Mouse (Mus musculus) ES-Bruce4 (cell line): ENCODE measurements around the gene Clec16a. TPM values are rescaled to one million over a fixed set of nuclear protein-coding genes. Genes with fewer than 3 reads are reported as not detected.

ENCODE experiments used
- H3K27ac ChIP-seq: 2 replicates; pipeline ENCODE4 v1.5.1; 2012; ENCODE audit warnings: low read length, inconsistent platforms; ENCODE audit not compliant: insufficient read depth
- H3K27me3 ChIP-seq: 2 replicates; pipeline ENCODE4 v1.6.1; 2012; ENCODE audit warnings: mild to moderate bottlenecking, low read length, inconsistent platforms; ENCODE audit not compliant: control insufficient read depth, poor library complexity, insufficient read depth, severe bottlenecking
- H3K36me3 ChIP-seq: 2 replicates; pipeline ENCODE4 v1.6.1; 2012; ENCODE audit warnings: inconsistent platforms, mild to moderate bottlenecking, low read length, moderate library complexity; ENCODE audit not compliant: control insufficient read depth, poor library complexity, insufficient read depth, severe bottlenecking
- H3K4me1 ChIP-seq: one replicate; pipeline ENCODE4 v1.8.1; 2011; ENCODE audit warnings: low read length; ENCODE audit not compliant: control insufficient read depth, insufficient read depth
- H3K4me3 ChIP-seq: 2 replicates; pipeline ENCODE4 v1.5.1; 2011; ENCODE audit warnings: low read depth, mild to moderate bottlenecking, low read length
- H3K9ac ChIP-seq: 2 replicates; pipeline ENCODE4 v1.6.1; 2012; ENCODE audit warnings: low read depth, mild to moderate bottlenecking, inconsistent platforms; ENCODE audit not compliant: poor library complexity, severe bottlenecking
- H3K9me3 ChIP-seq: replicated peaks from 2 replicates; pipeline ENCODE4 v1.6.1; 2012; ENCODE audit warnings: mild to moderate bottlenecking, low read length, inconsistent platforms; ENCODE audit not compliant: control insufficient read depth, poor library complexity, insufficient read depth, severe bottlenecking
- CTCF ChIP-seq: IDR thresholded peaks from one replicate; pipeline ENCODE4 v1.8.1; 2011; ENCODE audit warnings: low read depth, low read length
- EP300 ChIP-seq: IDR thresholded peaks from 2 replicates; pipeline ENCODE4 v1.6.1; 2011; ENCODE audit warnings: low read depth, low read length; ENCODE audit not compliant: insufficient read depth
- POLR2A ChIP-seq: IDR thresholded peaks from one replicate; pipeline ENCODE4 v1.8.1; 2011; ENCODE audit warnings: low read length; ENCODE audit not compliant: insufficient read depth
- polyA plus RNA-seq: library from polyadenylated mRNA; stranded (reverse); fragments of >200 nt; gene quantifications from 2 replicates; pipeline ENCODE4 v1.2.4, GENCODE M21; 2011; ENCODE audit warnings: low read depth; ENCODE audit not compliant: missing spikeins, insufficient read depth, insufficient read length

Gene Clec16a
- polyA plus RNA-seq, 1 experiment: 9.5 TPM

GRCm38 (mm10) chr16:10569809-10570395, 24.8 kb downstream of the Clec16a start:
- Histone ChIP-seq H3K27me3 (no peaks in the 10 kb centered on the region), H3K27ac (no peak overlapping the region), H3K9ac (no peak overlapping the region), H3K9me3 (no peaks in the 10 kb centered on the region), H3K4me1 (no peaks in the 10 kb centered on the region), H3K36me3 (no peaks in the 10 kb centered on the region), H3K4me3 (no peak overlapping the region)
- TF ChIP-seq POLR2A (no peak), CTCF (no peak), EP300 (no peak)

- H3K27ac ChIP-seq: no peak overlapping the region
- no peaks in the 10 kb centered on the region for H3K36me3 ChIP-seq
- H3K9me3 ChIP-seq: no peaks in the 10 kb centered on the region
- TF ChIP-seq CTCF (no peak), POLR2A (no peak), EP300 (no peak)
- H3K4me1 ChIP-seq: no peaks in the 10 kb centered on the region
- H3K27me3 ChIP-seq: no peaks in the 10 kb centered on the region
- H3K4me3 ChIP-seq: no peak overlapping the region
- H3K9ac ChIP-seq: no peak overlapping the region
These were observed 25.6 kb downstream of the Clec16a start for GRCm38 (mm10) chr16:10570708-10571107.

- TF ChIP-seq CTCF: peak; percentile 31
- TF ChIP-seq POLR2A: no peak
- TF ChIP-seq EP300: no peak
- H3K27me3 ChIP-seq: no peaks in the 10 kb centered on the region
These were observed 26.7 kb downstream of the Clec16a start for GRCm38 (mm10) chr16:10571820-10572219.

GRCm38 (mm10) chr16:10574936-10575335, 29.8 kb downstream of the Clec16a start:
- TF ChIP-seq EP300 (no peak), CTCF (no peak), POLR2A (no peak)
- Histone ChIP-seq H3K4me3 (no peak overlapping the region), H3K9ac (no peak overlapping the region), H3K9me3 (no peaks in the 10 kb centered on the region), H3K4me1 (no peaks in the 10 kb centered on the region), H3K27ac (no peak overlapping the region), H3K36me3 (no peaks in the 10 kb centered on the region), H3K27me3 (no peaks in the 10 kb centered on the region)

More at GRCm38 (mm10) chr16:10571820-10572219, 26.7 kb downstream of the Clec16a start:
- Histone ChIP-seq H3K36me3 (no peaks in the 10 kb centered on the region), H3K9ac (no peak overlapping the region), H3K9me3 (no peaks in the 10 kb centered on the region), H3K4me1 (no peaks in the 10 kb centered on the region), H3K4me3 (no peak overlapping the region), H3K27ac (no peak overlapping the region)

GRCm38 (mm10) chr16:10575915-10576314, 30.8 kb downstream of the Clec16a start:
- Histone ChIP-seq H3K9me3 (no peaks in the 10 kb centered on the region), H3K4me3 (no peak overlapping the region), H3K36me3 (no peaks in the 10 kb centered on the region), H3K9ac (no peak overlapping the region), H3K27ac (no peak overlapping the region), H3K4me1 (no peaks in the 10 kb centered on the region), H3K27me3 (no peaks in the 10 kb centered on the region)
- TF ChIP-seq POLR2A (no peak), EP300 (no peak), CTCF (no peak)

GRCm38 (mm10) chr16:10577548-10577947, 32.4 kb downstream of the Clec16a start:
- Histone ChIP-seq H3K4me1 (no peaks in the 10 kb centered on the region), H3K27me3 (no peaks in the 10 kb centered on the region), H3K36me3 (no peaks in the 10 kb centered on the region), H3K9me3 (no peaks in the 10 kb centered on the region), H3K27ac (no peak overlapping the region), H3K9ac (no peak overlapping the region), H3K4me3 (no peak overlapping the region)
- no peak for TF ChIP-seq EP300
- TF ChIP-seq CTCF: no peak
- TF ChIP-seq POLR2A: no peak

- no peak overlapping the region for H3K9ac ChIP-seq
- no peak overlapping the region for H3K4me3 ChIP-seq
- H3K27me3 ChIP-seq: no peaks in the 10 kb centered on the region
- no peaks in the 10 kb centered on the region for H3K4me1 ChIP-seq
- H3K27ac ChIP-seq: no peak overlapping the region
- TF ChIP-seq EP300: no peak
- TF ChIP-seq CTCF: no peak
- no peak for TF ChIP-seq POLR2A
- no peaks in the 10 kb centered on the region for H3K9me3 ChIP-seq
- no peaks in the 10 kb centered on the region for H3K36me3 ChIP-seq
These were observed 33.2 kb downstream of the Clec16a start for GRCm38 (mm10) chr16:10578376-10578775.
